Mouse (Mus musculus) kidney, adult 8-10 months (tissue): ENCODE results near the gene Hint2.
A peak's percentile ranks its signal among the peaks of the same experiment; 100 is the strongest.

Source experiments
- DNase-seq, 2 experiments: peaks; one replicate each; pipeline ENCODE4 v3.0.0; 2022

The Hint2 gene

GRCm38 (mm10) chr4:43653161-43654015, 2.9 kb downstream of the Hint2 start, which contains the start of gene Spag8:
Gene Spag8, minus strand, starts transcription at chr4:43653594.
- DNase-seq = no peak

DNA sequence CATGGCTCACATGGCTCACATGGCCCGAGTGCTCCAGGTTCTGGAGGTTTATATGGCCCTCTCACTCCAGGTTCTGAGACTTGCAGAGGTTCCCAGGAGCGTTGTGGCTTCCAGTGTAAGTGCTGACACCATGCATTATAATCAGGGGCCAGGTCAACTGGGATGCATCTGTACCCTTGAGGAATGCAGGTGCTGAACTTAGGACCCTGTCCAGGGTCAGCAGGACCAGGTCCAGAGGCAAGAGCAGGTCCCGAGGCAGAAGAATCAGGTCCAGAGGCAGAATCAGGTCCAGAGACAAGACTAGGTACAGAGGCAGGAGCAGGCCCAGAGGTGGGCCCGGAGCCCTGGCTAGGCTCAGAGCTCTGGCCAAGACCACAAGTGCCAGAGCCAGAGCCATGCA, 3.5 kb downstream of the Hint2 start:
- peak; percentile 73 to 85 for DNase-seq

DNA sequence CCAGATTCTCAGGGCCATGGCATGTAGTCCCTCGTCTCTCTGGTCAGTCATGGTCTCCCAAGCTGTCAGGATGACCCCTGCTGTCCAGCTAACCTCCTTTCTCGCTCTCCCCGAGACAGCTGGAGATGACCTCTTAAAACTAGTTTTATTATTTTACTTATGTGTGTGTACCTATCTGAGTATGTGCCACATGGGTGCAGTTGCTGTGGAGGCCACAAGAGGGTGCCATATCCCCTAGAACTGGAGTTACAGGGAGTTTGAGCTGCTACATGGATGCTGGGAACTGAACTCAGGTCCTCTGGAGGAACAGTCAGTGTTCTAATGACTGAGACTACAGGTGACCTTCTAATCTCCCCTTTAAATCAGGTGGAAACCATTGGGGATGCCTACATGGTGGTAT, 6.5 kb downstream of the Hint2 start:
- no peak for DNase-seq

DNA sequence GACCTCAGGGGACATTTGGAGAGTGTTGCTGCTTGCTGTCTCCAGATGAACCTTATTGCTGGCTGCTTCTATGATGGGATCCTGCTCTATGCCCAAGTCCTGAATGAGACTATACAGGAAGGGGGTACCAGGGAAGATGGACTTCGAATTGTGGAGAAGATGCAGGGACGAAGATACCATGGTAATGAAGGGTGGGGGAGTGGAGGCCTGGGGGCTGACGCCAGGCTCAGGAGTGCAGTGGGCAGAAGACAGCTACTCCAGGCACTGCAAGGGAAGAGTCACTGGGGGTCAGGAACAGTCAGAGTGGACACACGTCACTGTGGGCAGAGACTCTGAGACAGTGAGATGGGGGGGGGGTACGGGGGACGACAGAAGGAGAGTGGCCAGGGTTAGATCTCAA, 15.8 kb downstream of the Hint2 start:
- DNase-seq = no peak

DNA sequence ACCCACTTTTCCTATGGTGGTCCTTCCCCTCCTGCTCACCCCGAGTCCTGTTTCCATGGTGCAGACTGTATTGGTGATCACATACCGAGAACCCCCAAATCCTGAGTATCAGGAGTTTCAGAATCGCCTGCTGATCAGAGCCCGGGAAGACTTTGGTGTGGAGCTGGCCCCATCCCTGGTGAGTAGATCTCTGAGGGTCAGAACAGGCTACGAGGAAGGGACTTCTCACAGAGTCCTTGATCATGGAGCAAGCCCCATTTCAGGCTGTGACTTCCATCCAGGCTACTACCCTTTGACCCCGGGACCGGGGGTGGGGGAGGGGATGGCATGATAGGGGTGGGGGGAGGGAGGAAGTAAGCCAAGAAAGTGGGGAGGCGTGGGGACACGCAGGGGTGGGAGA, 16.2 kb downstream of the Hint2 start:
- no peak for DNase-seq

GRCm38 (mm10) chr4:43636751-43637150, 19.5 kb downstream of the Hint2 start:
- no peak for DNase-seq

DNA sequence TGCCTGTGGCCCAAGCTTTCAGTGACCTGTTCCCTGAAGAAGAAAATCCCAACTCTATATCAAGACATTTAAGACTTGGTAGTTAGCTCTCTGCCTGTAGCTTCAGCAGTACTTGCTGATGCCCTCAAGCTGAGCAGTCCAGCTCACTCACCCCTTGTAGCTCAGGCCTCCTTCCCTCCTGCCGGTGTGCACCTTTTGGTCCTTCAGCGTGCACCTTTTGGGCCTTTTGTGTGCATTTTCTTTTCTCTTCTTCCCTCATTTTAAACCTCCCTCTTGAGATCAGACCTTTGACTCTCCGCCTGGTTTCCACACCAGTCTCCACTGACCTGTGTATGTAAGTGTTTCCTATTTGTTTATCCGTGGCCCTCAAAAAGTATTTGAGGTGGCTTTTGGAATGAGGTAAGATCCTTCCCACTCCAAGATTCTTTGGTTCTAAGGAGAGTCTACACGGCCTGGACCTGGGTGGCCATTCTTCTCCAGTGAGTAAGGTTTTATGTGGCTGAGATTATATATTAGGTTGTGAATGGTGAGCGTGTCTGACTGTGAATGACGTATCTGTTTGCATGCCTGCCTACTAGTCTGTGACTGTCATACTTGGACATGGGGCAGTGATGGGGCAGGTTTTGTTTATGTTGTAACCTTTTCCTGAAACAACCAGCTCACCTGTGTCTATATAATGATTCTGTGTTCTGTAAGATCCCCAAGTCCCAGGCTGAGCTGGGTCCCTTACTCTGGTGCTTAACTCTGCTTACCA, 21.5 kb downstream of the Hint2 start:
- DNase-seq = no peak

DNA sequence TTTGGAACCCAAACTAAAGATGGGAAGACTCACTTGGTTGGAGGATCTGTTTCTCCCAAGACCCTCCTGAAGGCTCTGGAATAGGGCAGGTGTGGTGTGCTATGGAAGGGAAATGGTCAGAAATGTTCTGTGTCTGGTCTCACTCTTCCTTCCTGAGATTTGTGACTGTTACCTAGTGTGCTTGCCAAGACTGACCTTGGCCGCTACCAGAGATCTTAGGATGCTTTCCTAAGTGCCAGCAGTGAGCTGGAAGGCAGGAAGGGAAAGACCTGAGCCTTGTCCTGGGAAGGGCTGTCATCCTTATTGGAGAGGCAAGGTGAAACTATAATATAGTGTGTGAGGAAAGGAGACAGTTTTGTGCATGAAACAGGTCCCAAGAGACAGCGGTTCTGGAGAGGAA, 22.5 kb downstream of the Hint2 start:
- DNase-seq = no peak

DNA sequence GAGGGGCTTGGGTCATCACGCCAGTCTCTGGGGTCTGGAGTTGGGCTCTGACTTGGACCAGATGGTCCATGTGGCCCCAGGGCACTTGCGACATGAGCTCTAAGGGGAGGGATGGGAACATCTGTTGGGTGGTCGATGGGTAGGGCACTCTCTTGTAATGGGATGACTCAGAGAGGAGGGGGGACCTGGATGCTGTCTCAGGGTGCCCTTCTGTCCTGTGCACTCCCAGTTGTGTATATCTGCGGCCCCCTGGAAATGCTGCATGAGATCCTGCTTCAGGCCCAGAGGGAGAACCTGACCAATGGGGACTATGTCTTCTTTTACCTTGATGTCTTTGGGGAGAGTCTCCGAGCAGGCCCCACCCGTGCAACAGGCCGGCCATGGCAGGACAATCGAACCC, 23.0 kb downstream of the Hint2 start:
- no peak for DNase-seq

- DNase-seq = peak in 1 of 2 experiments; percentile 15
Measured at GRCm38 (mm10) chr4:43631956-43632920, 24.0 kb downstream of the Hint2 start.

- peak; percentile 13 to 24 for DNase-seq
Measured at GRCm38 (mm10) chr4:43631046-43631955, 25.0 kb downstream of the Hint2 start, which contains the start of gene Npr2. Gene Npr2, plus strand, starts transcription at chr4:43631935.

DNA sequence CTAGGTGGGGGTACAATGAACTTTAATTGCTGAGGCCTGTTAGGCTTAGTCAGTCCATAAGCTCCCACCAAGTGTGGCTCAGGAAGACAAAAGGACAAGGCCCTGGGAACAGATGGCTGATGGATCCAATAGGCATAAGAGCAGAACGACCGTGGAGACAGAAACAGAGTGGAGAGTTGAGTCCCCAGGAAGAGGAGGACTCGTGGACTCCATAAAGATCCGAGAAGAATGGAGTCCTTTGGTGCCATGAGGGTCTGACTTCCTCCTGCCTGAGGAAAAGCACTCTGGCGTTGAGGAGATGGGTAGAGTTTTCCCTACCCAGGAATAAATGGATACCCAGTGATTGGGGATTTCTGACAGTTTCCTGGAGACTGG, 25.6 kb downstream of the Hint2 start:
- DNase-seq = no peak

- DNase-seq = peak; percentile 80 to 89
Measured at GRCm38 (mm10) chr4:43630030-43630581, 26.2 kb downstream of the Hint2 start.

DNA sequence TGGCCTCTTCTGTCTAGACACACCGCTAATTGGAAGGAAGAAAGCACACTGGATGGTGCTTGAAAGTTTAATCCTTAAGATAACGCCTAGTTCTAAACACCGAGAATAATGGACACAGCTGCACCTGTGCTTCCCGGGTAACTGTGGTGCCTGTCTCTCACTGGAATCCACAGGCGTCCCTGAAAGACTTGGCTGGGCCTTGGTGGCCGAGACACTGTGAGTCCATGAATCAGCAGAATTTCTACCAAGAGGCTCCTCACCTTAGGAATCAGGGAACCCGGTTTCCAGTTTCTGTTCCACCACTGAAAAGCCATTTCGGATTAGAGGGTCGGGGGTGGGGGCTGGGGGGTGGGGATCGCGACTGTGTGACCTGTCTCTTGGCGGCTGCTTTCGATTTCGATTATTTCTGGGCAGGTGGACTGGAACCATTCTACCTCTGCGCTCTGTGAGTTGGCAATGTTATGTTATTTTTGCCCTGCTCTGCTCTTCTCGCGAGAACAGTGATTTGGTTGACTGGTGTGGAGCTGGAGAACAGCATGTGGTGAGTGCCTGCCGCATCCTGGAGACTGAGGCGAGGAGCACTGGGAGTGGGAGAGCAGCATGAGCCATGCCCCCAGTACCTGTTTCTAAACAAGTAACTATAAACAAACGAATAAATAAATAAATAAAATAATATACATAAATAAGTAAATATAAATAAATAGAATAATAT, 27.0 kb downstream of the Hint2 start:
- peak in 1 of 2 experiments; percentile 19 for DNase-seq

DNA sequence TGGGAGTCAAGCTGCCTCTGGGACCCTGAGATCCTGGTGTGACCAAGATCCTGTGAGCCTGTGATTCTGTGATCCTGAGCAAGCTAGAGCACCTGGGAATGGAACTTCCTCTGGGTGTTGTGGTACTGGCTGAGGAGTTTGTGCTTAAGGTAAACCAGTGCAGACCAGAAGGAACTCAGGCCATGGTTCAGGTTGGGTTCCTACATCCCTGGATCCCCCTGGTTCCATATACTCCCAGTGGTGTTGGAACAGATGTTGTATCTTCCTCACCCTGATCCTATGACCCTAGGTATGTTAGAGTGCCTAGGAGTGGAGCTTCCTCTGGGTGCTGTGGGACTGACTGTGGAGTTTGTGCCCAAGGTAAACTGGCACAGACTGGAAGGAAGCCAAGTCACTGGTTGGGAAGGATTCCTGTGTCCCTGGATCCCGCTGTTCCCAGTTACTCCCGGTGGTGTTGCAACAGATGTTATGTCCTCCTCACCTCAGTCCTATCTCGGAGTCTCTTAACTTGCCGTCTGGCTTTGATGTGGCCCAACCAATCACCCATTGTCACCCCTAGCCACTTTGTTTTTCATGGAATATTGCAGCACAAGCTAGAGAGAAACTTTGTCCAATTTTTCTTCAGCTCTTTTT, 36.0 kb downstream of the Hint2 start:
- no peak for DNase-seq

GRCm38 (mm10) chr4:43613060-43613730, 43.1 kb downstream of the Hint2 start:
- no peak for DNase-seq

DNA sequence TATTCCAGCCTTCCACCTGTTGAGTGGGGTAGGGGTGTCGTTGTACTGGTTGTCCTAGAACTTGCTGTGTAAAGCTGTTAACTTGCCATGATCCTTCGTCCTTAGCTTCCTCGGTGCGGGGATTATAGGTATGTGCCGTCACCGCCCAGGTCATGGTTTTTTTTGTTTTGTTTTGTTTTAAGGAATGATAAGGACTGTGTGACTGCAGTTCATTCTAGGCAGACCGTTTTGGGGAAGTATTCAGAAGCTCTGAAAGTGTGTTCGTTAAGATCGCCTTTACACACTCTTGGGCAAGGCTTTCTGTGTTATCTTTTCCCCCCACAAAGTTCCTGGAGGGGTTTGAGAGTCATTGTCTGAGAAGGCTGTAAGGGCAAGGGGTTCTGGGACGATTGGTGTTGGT, 43.7 kb downstream of the Hint2 start:
- no peak for DNase-seq

GRCm38 (mm10) chr4:43604751-43605685, 51.2 kb downstream of the Hint2 start:
- no peak for DNase-seq
